Mouse (Mus musculus) urinary bladder, postnatal 10 days (tissue): ENCODE data around the gene Olfr791.

Experiments
- DNase-seq: peaks from one replicate; pipeline ENCODE4 v3.0.0; 2022; ENCODE audit warnings: low spot score

The Olfr791 gene

DNA sequence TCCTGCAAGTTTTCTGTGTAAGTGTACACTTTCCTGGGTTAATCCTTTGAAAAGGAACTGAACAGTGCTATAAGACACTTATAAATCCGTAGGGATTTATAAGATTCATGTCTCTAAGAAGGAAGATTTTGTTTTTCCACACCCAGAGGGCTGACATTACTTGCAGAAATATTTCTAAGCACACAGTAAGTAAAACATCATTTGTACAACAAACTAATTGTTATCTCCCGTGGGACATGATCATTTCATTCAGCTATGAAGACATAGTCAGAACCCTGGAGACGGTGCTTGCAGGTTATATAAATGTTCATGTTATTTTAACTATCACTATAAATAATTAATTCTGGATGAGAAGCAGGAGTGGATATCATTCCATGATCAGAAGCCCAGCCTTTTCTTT, at the start of gene Olfr791:
Olfr791 (plus strand) TSS at position 301 of the 400 bp plus-strand sequence.
- no peak for DNase-seq

DNA sequence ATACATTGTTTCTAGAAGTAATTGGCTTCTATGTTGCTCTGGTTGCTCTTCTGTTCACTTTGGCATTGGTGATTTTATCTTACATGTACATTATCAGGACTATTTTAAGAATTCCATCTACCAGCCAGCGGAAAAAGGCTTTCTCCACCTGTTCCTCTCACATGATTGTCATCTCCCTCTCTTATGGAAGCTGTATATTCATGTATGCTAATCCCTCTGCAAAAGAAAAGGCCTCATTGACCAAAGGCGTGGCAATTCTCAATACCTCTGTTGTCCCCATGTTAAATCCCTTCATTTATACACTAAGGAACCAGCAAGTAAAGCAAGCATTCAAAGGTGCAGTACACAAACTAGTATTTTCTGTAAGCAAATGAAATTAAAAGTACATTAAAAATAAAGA, 48.3 kb upstream of the Olfr791 start:
- DNase-seq = no peak

DNA sequence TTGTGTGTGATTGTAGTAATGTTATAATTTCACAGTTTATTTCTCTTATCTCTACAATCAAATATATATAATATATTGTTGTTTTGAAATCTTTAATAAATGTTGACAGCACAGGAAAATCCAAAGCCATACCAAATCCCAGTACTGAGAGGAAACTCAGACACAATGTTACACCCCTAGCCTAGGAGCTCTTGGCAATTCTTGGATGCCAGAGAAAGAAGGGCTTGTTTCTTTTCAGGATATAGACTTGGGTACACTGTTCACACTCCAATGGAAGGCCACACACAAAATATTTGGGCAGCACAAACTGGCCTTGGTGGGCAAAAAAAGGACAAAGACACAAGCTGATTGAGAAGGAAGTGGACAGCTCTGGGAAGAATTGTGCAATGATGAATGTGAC, 47.9 kb upstream of the Olfr791 start:
- no peak for DNase-seq

DNA sequence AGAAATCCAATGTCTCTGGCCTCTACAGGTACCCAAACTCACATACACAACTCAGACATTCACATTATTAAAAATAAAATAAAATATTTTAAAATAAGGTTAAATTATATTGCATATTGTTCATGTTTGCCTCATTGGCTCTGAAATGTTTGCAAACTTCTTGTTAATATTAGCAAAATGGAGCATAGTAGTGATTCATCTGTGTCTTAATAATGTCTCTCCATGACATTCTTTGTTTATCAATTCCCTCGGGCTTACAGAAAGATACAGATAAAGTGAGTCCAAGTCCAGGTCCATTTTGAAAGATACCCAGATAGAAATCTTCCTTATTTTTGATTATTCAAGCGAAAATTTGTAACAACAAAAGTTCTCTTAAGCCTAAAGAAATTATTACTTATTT, 37.1 kb upstream of the Olfr791 start, which contains the start of gene Olfr789:
Olfr789 (plus strand) TSS at position 301 of the 400 bp plus-strand sequence.
- DNase-seq = no peak

DNA sequence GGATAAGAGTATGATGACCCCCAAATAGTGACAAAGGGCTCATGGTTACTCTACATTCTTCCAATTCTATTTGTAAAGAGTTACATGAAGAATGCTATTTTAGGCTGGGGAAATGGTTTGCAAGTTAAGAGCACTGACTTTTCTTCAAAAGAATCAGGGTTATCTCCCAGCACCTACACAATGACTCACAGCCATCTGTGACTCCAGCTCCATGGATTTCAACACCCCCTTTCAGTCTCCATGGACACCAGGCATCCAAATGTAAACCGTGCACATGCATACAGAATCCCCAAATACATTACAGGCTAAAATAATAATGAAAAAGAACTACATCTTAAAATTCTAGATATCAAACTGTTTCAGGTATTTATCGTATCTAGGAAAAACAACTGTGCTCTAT, 31.5 kb upstream of the Olfr791 start:
- no peak for DNase-seq

DNA sequence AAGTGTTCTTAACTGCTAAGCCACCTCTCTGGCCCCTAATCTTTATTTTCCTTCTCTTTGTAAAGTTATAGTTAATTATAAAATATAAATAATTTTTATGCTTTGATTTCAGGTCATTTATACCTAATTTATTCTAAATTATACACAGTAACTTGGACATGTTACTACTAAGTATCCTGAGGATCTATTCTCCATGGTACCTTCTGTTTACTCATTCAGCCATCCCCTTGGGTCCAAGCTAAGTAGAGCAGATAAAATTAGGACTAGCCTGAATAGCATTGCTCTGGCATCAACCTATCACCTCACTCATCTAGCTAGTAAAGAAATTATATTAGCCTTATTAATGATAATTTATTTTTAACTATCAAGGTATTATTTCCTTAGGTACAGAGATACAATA, 23.4 kb upstream of the Olfr791 start, which contains the start of gene Olfr790:
Olfr790 (plus strand) TSS at position 301 of the 400 bp plus-strand sequence.
- no peak for DNase-seq

DNA sequence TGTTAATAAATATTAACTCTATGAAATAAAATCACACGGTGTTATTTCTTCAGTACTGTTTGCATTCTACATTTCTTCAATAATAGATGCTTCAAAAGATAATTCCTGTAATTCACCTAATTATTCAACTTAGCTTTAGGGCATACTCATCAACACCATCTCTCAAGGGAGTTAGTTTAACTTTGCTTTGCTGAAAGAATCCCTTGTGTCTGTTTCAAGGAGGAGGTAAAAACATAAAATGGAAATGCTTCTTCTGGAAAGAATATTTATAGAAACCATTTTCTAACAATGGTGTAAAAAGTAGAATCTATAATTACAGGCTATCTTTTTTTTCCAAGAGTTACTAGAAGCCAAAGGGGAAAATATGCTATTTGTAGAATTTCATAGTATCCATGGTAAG, 17.3 kb downstream of the Olfr791 start, which contains the start of gene Olfr792:
Olfr792 (plus strand) TSS at position 301 of the 400 bp plus-strand sequence.
- DNase-seq = no peak

DNA sequence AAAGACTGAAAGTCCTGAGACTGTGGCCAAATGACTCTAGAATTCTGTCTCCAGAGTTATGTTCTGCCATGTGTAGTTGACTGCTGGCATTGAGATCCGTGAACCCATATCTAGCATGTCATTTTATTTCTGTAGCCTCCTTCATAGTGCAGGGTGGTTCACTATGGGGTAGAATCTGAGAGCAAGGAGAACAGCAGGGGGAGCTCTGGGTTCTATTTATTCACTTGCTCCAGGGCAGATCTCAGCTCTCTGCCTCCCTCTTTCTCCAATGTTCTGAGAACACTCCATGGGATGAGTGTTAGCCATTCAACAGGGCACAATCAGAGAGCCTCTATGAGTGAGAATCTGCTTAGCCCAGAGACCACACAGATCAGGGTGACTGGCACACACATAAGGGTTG, 27.8 kb downstream of the Olfr791 start:
- DNase-seq = no peak

DNA sequence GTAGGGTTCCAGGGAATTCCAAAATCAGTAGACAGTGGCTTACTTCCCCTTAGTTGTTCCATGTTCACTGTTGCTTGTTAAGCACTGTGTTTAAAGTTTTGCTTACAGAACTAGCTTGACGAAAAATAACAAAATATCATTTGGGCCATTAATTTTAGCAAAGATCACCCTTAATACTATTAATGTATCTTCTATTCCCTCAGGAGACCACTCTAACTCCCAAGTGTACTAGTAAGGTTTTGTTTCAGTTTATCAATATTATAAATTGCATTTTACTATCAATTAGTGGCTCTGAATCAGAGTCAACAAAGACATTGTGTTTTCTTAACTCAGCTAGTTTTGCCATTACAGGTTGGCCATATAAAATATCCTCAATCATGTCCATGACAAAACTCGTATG, 45.8 kb downstream of the Olfr791 start, which contains the start of gene Olfr794:
Olfr794 (plus strand) TSS at position 301 of the 400 bp plus-strand sequence.
- no peak for DNase-seq

DNA sequence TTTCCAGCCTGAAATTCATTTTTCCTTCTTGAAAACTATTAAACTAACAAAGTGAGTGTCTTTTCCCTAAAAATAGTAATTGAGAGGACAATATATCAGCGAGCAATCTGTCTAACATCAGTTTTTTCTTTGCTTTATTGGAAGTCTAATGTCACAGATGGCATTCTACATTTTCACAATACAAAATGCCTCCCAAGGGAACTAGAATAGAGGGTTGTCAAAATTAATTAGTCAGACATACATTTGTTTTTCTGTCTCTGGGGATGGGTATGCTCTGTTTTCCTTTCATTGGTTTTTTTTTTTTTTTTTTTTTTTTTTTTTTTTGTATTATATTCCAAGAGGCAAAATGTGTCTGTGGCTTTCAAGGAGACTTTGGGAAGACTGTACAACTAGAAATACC, 55.5 kb downstream of the Olfr791 start:
- DNase-seq = no peak
